Mouse (Mus musculus): Measurements from ENCODE around the gene Gm21988.

Gene Gm21988

DNA sequence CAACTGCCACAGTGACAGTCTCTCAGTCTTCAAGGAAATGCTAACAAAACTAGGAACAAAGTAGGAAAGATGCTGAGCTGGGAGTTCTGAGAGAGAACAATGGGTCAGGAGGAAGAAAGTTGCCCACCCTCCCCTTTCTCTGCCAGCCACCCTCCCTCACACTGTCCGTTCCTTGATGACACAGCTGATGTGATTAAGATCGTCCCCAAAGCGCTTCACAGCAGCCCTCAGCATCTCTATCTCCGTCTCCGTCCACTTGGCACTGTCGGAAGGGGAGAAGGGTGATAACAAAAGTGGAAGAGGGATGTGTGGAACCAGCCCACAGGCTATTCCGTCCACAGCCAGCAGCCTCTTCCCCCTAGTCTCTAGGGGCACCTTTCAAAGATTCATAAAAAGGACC lies 2.9 kb downstream of the Gm21988 start:
- no peak for DNase-seq (ENCODE audit: low spot score in 2 of 2)

- no peak for DNase-seq (ENCODE audit: low spot score in 2 of 2)
Observed at GRCm38 (mm10) chr11:70235254-70235900, 4.3 kb downstream of the Gm21988 start.

- DNase-seq (ENCODE audit: low spot score in 2 of 2): no peak
Observed at GRCm38 (mm10) chr11:70234497-70234896, 5.1 kb downstream of the Gm21988 start.

DNA sequence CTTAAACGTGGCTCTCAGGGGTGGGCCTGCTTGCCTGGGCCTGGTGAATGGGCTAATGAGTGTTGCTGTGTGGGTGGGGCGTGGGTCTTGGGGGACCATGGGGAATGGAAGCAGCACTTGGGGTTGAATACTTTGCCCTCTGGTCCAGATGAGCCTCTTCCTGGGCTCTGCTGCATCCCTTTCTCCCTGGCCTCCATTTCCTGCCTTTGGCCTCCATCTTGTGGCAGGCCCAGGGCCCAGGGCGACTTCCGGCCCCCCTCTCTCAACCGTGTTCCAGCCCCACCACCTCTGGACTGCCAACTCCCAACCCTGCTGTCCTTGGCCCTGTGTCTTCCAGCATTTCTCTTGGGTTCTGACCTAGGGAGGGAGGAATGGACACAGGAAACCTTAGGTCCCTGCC lies 5.6 kb downstream of the Gm21988 start:
- DNase-seq (ENCODE audit: low spot score in 2 of 2): no peak

- DNase-seq (ENCODE audit: low spot score in 2 of 2): no peak
Observed at GRCm38 (mm10) chr11:70233016-70233415, 6.6 kb downstream of the Gm21988 start.

- DNase-seq (ENCODE audit: low spot score in 2 of 2): no peak
Observed at GRCm38 (mm10) chr11:70232546-70232945, 7.1 kb downstream of the Gm21988 start.

DNA sequence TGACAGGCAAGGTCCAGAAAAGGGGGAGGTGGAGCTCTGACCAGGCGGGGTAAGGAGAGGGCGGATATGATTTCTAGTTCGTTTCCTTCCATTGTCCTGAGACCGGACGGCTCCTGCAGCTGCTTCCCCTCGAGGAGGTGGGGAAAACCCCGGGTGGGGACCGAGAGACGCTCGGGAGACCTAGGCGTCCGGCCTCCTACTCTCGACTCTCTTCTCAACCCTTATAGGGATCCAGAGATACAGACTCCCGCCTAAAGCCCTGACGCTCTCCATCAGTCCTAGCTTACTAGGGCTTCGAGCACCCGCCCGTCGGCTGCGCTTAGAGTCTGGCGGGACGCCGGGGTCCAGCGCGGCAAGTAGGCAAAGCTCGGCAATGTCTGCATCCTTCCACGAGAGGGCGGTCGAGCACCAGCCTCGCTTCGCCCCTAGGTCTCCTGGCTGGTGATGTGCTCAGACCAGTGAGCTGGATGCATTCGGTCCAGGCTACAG lies 9.3 kb downstream of the Gm21988 start:
- DNase-seq (ENCODE audit: low spot score in 2 of 2): peak; percentile 86 to 91

- peak in 1 of 2 experiments; percentile 49 for DNase-seq (ENCODE audit: low spot score in 2 of 2)
Observed at GRCm38 (mm10) chr11:70229260-70230010, 10.2 kb downstream of the Gm21988 start, which contains the start of gene Bcl6b. TSS of gene Bcl6b (minus strand) at chr11:70229798.

GRCm38 (mm10) chr11:70228828-70229227 lies 10.8 kb downstream of the Gm21988 start:
- DNase-seq (ENCODE audit: low spot score in 2 of 2): peak; percentile 82 to 93

GRCm38 (mm10) chr11:70227661-70228245 lies 11.9 kb downstream of the Gm21988 start:
- no peak for DNase-seq (ENCODE audit: low spot score in 2 of 2)

DNA sequence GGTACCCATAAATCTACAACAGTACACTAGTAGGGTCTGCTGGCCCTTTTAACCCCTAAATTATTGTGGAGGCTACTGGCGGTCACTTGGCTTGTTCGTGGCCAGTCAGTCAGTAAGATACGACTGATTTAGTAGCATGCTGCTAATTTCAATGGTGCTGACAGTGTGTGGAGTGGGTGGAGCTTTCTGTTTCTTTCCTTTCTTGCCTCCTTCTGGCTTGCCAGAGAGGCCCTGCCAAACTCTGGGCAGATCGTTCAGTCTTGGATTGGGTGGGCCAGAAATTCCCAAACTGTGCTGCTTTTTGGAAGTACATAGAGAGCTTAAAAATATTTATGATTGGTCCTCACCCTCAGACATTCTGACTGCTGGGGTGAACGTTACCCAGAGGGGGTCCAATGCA lies 12.5 kb downstream of the Gm21988 start:
- no peak for DNase-seq (ENCODE audit: low spot score in 2 of 2)

DNA sequence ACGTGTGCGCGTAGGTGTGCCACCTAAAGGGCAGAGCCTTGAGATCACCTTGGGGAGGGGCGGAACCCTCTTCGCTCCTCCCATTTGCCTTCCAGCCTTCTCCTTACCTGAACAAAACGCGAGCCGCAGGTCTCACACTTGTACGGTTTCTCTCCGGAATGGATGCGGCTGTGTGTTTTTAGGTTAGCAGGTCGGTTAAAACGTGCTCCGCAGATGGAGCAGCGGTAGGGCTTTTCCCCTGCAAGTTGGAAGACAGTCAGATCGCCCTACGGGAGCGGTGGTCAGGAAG lies 13.1 kb downstream of the Gm21988 start:
- DNase-seq (ENCODE audit: low spot score in 2 of 2): no peak

- no peak for DNase-seq (ENCODE audit: low spot score in 2 of 2)
Observed at GRCm38 (mm10) chr11:70225798-70226601, 13.6 kb downstream of the Gm21988 start.

DNA sequence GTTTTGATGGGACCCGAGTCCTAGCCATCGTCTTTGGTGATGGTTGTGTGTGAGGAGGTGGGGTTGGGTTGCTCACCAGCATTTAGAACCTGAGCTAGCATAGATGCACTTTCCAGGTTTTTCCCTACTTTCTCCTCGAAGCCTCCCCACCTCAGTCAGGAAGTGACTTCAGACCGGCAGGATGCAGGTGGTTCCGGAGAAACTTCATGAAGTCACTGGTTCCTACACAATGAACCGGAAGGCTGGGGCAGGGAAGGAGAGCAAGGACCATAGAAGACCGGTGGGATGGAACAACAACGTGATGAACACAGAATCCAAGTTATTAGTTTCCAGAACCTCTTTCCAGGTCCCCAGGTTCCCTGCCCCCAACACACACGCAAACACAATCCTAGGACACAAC lies 15.9 kb downstream of the Gm21988 start:
- DNase-seq (ENCODE audit: low spot score in 2 of 2): no peak

DNA sequence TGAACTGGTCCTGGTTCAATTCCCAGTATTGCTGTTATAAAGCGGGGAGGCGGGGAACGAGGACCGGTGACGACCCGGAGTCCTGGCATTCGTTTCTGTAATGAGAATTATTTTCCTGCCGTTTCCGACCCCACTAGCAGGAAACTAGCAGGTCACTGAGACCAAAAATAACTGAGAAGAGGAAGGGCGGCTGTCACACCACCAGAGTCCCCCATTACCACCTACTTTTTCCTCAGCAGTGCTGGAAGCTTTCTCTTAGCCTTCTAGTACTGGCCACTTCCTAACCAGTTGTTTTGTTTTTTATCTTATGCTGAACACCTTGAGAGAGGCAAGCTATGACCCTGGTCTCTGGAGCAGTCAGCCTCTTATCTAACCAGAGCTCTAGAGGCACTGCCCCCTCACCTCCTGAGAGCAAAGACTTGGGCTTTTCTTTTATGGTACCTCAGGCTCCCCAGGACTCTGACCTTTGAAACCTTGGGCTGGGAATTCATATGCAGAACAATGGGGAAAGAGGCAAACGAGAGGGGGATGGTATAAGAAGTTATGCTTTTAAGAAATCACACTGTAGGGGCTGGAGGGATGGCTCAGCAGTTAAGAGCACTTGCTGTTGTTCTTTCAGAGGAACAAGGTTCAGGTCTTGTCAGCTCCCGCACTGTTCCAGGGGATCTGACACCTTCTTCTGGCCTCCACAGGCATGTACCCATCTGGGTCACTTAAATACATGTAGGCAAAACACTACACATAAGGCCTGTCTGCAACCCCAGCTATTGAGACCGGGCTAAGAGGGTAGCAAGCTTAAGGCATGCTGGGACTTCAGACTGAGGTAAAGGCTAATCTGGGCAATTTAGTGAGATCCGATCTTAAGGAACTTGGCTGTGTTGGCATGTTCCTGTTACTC lies 17.8 kb downstream of the Gm21988 start:
- peak; percentile 47 to 59 for DNase-seq (ENCODE audit: low spot score in 2 of 2)

DNA sequence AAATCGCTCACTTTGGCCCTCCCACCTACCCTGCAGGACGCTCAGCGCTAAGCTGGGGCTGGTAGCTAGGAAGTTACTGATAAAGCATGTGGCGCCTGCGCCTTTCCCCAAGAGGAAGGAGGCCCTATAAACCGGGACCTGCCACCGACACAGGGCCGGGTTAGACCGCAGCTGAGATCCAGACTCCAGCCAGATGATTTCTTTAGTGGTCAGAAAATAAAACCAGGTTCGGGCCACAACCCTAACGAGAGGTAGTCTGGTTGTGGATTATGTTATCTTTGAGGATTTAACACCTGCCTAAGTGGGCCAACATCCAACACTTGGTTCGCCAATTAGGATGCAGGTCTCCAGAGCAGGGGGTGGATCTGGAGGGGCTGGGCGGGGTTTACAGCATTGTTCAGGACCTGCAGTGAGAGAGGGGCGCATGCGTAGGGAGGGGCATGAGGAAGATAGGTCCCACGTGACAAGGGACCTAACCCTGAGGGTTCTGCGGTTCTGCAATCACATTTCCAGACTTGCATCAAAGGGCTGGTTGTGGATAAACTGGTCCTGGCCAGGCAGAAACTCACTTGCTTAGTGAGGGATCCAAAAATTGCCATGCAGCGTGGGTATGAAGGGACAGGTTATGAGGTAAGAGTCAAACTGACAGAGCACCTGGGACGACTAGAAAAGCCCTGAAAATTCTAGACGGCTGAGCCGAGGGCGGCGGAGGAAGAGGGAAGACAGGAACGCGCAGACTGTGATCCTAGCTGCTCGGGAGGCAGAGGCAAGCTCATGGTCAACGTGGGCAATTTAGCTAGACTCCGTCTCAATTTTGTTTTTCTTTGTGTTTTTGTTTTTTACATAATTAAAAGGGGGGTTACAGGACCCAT lies 18.7 kb downstream of the Gm21988 start, which contains the start of gene Slc16a13:
Slc16a13 (minus strand) TSS at position 334 of the 872 bp plus-strand sequence.
- peak; percentile 80 to 93 for DNase-seq (ENCODE audit: low spot score in 2 of 2)

DNA sequence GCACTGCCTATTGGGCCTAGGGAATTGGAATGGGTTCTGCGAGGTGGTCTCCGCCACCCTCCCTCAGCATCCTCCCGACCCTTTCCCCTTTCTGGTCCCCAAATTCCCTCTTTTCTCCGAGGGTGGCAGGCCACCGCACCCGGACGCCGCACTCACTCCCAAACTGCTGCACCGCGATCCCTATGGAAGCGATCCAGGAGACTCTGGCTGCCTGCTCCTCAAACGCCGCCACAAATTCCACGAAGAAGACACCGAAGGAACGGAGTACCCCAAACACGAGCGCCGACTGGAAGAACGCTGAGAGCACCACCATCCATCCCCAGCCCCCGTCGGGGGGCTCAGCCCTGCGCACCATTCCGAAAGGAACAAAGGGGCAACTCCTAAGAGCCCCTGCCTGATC lies 19.3 kb downstream of the Gm21988 start:
- DNase-seq (ENCODE audit: low spot score in 2 of 2): no peak

GRCm38 (mm10) chr11:70219873-70220272 lies 19.8 kb downstream of the Gm21988 start:
- no peak for DNase-seq (ENCODE audit: low spot score in 2 of 2)

- no peak for DNase-seq (ENCODE audit: low spot score in 2 of 2)
Observed at GRCm38 (mm10) chr11:70218741-70219470, 20.7 kb downstream of the Gm21988 start.
